Mouse (Mus musculus): ENCODE measurements around the gene Fmnl2. TPM values are rescaled to one million over a fixed set of nuclear protein-coding genes. Genes with fewer than 3 reads are reported as not detected.

Fmnl2 gene
- polyA plus RNA-seq, 1 experiment from 2014 or later, result 6.7 TPM

- no peaks in the 10 kb centered on the region for H3K36me3 ChIP-seq
- no peak for DNase-seq (ENCODE audit: low spot score)
- no peaks in the 10 kb centered on the region for H3K9me3 ChIP-seq (replicated peaks)
- 79% methylated on average over 3 of the region's 3 CpGs for WGBS
- no peak overlapping the region for H3K27ac ChIP-seq (replicated peaks)
- no peaks in the 10 kb centered on the region for H3K27me3 ChIP-seq (ENCODE audit: low read depth, poor library complexity, severe bottlenecking)
- H3K4me3 ChIP-seq, result no peak overlapping the region
- H3K4me1 ChIP-seq, result peaks cover 30% of the 10 kb centered on the region
These were observed 128.7 kb downstream of the Fmnl2 start for GRCm38 (mm10) chr2:52986354-52986753.

- Histone ChIP-seq H3K27ac (replicated peaks) (no peak overlapping the region), H3K4me1 (peaks cover 32% of the 10 kb centered on the region), H3K4me3 (no peak overlapping the region), H3K36me3 (no peaks in the 10 kb centered on the region), H3K27me3 (ENCODE audit: low read depth, poor library complexity, severe bottlenecking) (no peaks in the 10 kb centered on the region), H3K9me3 (replicated peaks) (no peaks in the 10 kb centered on the region)
- 91% methylated on average over 6 of the region's 6 CpGs for WGBS
- DNase-seq (ENCODE audit: low spot score), result no peak
These were observed 129.4 kb downstream of the Fmnl2 start for GRCm38 (mm10) chr2:52987035-52987434.

- no peak for DNase-seq (ENCODE audit: low spot score)
- Histone ChIP-seq H3K9me3 (replicated peaks) (no peaks in the 10 kb centered on the region), H3K4me3 (no peak overlapping the region), H3K4me1 (peaks cover 32% of the 10 kb centered on the region), H3K27me3 (ENCODE audit: low read depth, poor library complexity, severe bottlenecking) (no peaks in the 10 kb centered on the region), H3K36me3 (no peaks in the 10 kb centered on the region), H3K27ac (replicated peaks) (no peak overlapping the region)
- 69% methylated on average over 11 of the region's 11 CpGs for WGBS
These were observed 130.1 kb downstream of the Fmnl2 start for GRCm38 (mm10) chr2:52987637-52988295.

- no peaks in the 10 kb centered on the region for H3K9me3 ChIP-seq (replicated peaks)
- H3K27me3 ChIP-seq (ENCODE audit: low read depth, poor library complexity, severe bottlenecking), result no peaks in the 10 kb centered on the region
- no peak overlapping the region for H3K4me3 ChIP-seq
- peaks cover 32% of the 10 kb centered on the region for H3K4me1 ChIP-seq
- WGBS, result 82% methylated on average over 4 of the region's 4 CpGs
- no peak for DNase-seq (ENCODE audit: low spot score)
- no peaks in the 10 kb centered on the region for H3K36me3 ChIP-seq
- no peak overlapping the region for H3K27ac ChIP-seq (replicated peaks)
These were observed 131.7 kb downstream of the Fmnl2 start for GRCm38 (mm10) chr2:52989316-52989715.

- H3K27ac ChIP-seq (replicated peaks), result no peak overlapping the region
- H3K36me3 ChIP-seq, result no peaks in the 10 kb centered on the region
- no peak overlapping the region for H3K4me3 ChIP-seq
- H3K27me3 ChIP-seq (ENCODE audit: low read depth, poor library complexity, severe bottlenecking), result no peaks in the 10 kb centered on the region
- no peaks in the 10 kb centered on the region for H3K9me3 ChIP-seq (replicated peaks)
- peaks cover 17% of the 10 kb centered on the region for H3K4me1 ChIP-seq
- whole genome bisulfite sequencing, result 73% methylated on average over 9 of the region's 9 CpGs
- DNase-seq (ENCODE audit: low spot score), result no peak
These were observed 133.4 kb downstream of the Fmnl2 start for GRCm38 (mm10) chr2:52990874-52991687.

GRCm38 (mm10) chr2:52991688-52992194 is 134.1 kb downstream of the Fmnl2 start:
- no peaks in the 10 kb centered on the region for H3K9me3 ChIP-seq (replicated peaks)
- peaks cover 14% of the 10 kb centered on the region for H3K4me1 ChIP-seq
- H3K27me3 ChIP-seq (ENCODE audit: low read depth, poor library complexity, severe bottlenecking), result no peaks in the 10 kb centered on the region
- 78% methylated on average over 5 of the region's 5 CpGs for WGBS
- no peak for DNase-seq (ENCODE audit: low spot score)
- H3K4me3 ChIP-seq, result no peak overlapping the region
- H3K36me3 ChIP-seq, result no peaks in the 10 kb centered on the region
- no peak overlapping the region for H3K27ac ChIP-seq (replicated peaks)

GRCm38 (mm10) chr2:52993241-52993640 is 135.6 kb downstream of the Fmnl2 start:
- H3K4me1 ChIP-seq, result peaks cover 16% of the 10 kb centered on the region
- no peaks in the 10 kb centered on the region for H3K27me3 ChIP-seq (ENCODE audit: low read depth, poor library complexity, severe bottlenecking)
- 89% methylated on average over 7 of the region's 7 CpGs for WGBS
- no peaks in the 10 kb centered on the region for H3K9me3 ChIP-seq (replicated peaks)
- H3K27ac ChIP-seq (replicated peaks), result no peak overlapping the region
- no peaks in the 10 kb centered on the region for H3K36me3 ChIP-seq
- no peak for DNase-seq (ENCODE audit: low spot score)
- no peak overlapping the region for H3K4me3 ChIP-seq

GRCm38 (mm10) chr2:52994526-52994925 is 136.9 kb downstream of the Fmnl2 start:
- peaks cover 29% of the 10 kb centered on the region for H3K4me1 ChIP-seq
- no peak overlapping the region for H3K27ac ChIP-seq (replicated peaks)
- H3K36me3 ChIP-seq, result no peaks in the 10 kb centered on the region
- H3K9me3 ChIP-seq (replicated peaks), result no peaks in the 10 kb centered on the region
- no peak overlapping the region for H3K4me3 ChIP-seq
- 93% methylated on average over 9 of the region's 9 CpGs for WGBS
- DNase-seq (ENCODE audit: low spot score), result no peak
- H3K27me3 ChIP-seq (ENCODE audit: low read depth, poor library complexity, severe bottlenecking), result no peaks in the 10 kb centered on the region

GRCm38 (mm10) chr2:52997955-52998750 is 140.5 kb downstream of the Fmnl2 start:
- Histone ChIP-seq H3K36me3 (no peaks in the 10 kb centered on the region), H3K4me3 (no peak overlapping the region), H3K27ac (replicated peaks) (peak overlapping the region; percentile 14), H3K9me3 (replicated peaks) (no peaks in the 10 kb centered on the region), H3K4me1 (peaks cover 34% of the 10 kb centered on the region), H3K27me3 (ENCODE audit: low read depth, poor library complexity, severe bottlenecking) (no peaks in the 10 kb centered on the region)
- WGBS, result 37% methylated on average over 15 of the region's 15 CpGs
- peak; percentile 39 for DNase-seq (ENCODE audit: low spot score)

GRCm38 (mm10) chr2:52999524-52999969 is 141.9 kb downstream of the Fmnl2 start:
- Histone ChIP-seq H3K27me3 (ENCODE audit: low read depth, poor library complexity, severe bottlenecking) (no peaks in the 10 kb centered on the region), H3K4me3 (no peak overlapping the region), H3K4me1 (peaks cover 34% of the 10 kb centered on the region), H3K27ac (replicated peaks) (no peak overlapping the region), H3K9me3 (replicated peaks) (no peaks in the 10 kb centered on the region), H3K36me3 (no peaks in the 10 kb centered on the region)
- WGBS, result 50% methylated on average over 3 of the region's 3 CpGs
- DNase-seq (ENCODE audit: low spot score), result no peak

GRCm38 (mm10) chr2:53000446-53000845 is 142.8 kb downstream of the Fmnl2 start:
- Histone ChIP-seq H3K27me3 (ENCODE audit: low read depth, poor library complexity, severe bottlenecking) (no peaks in the 10 kb centered on the region), H3K4me1 (peaks cover 37% of the 10 kb centered on the region), H3K36me3 (no peaks in the 10 kb centered on the region), H3K27ac (replicated peaks) (no peak overlapping the region), H3K9me3 (replicated peaks) (no peaks in the 10 kb centered on the region), H3K4me3 (no peak overlapping the region)
- DNase-seq (ENCODE audit: low spot score), result no peak
- WGBS, result 89% methylated on average over 3 of the region's 3 CpGs

GRCm38 (mm10) chr2:53006161-53006560 is 148.5 kb downstream of the Fmnl2 start:
- H3K9me3 ChIP-seq (replicated peaks), result no peaks in the 10 kb centered on the region
- peaks cover 36% of the 10 kb centered on the region for H3K4me1 ChIP-seq
- no peak for DNase-seq (ENCODE audit: low spot score)
- H3K4me3 ChIP-seq, result no peak overlapping the region
- no peaks in the 10 kb centered on the region for H3K27me3 ChIP-seq (ENCODE audit: low read depth, poor library complexity, severe bottlenecking)
- WGBS, result 77% methylated on average over 7 of the region's 7 CpGs
- H3K27ac ChIP-seq (replicated peaks), result no peak overlapping the region
- no peaks in the 10 kb centered on the region for H3K36me3 ChIP-seq
